Mouse (Mus musculus) forebrain, postnatal 0 days (tissue): ENCODE data around the gene Slc2a1. TPM values are rescaled to one million over a fixed set of nuclear protein-coding genes. Genes with fewer than 3 reads are reported as not detected.

Source experiments
- ATAC-seq: fragments of 200-750 bp; cut with Nextera tagmentation; 2 replicates; pipeline ENCODE4 v1.8.0; 2017; ENCODE audit warnings: mild to moderate bottlenecking, moderate library complexity
- DNase-seq: peaks from one replicate; pipeline ENCODE4 v3.0.0-alpha.2; 2015
- H3K27ac ChIP-seq: fragments of 300-500 bp; sonication (generic); 2 replicates; pipeline ENCODE4 v1.5.1; 2014; ENCODE audit warnings: low read depth, mild to moderate bottlenecking, antibody characterized with exemption, low read length, moderate library complexity, mixed read lengths
- H3K27me3 ChIP-seq: fragments of 300-500 bp; sonication (generic); 2 replicates; pipeline ENCODE4 v1.6.1; 2014; ENCODE audit warnings: mild to moderate bottlenecking, low read length, mixed read lengths; ENCODE audit not compliant: insufficient read depth
- H3K36me3 ChIP-seq: fragments of 300-500 bp; sonication (generic); 2 replicates; pipeline ENCODE4 v1.6.1; 2014; ENCODE audit warnings: mild to moderate bottlenecking, moderate library complexity; ENCODE audit not compliant: insufficient read depth
- H3K4me1 ChIP-seq: fragments of 300-500 bp; sonication (generic); 2 replicates; pipeline ENCODE4 v1.6.1; 2014; ENCODE audit warnings: antibody characterized with exemption; ENCODE audit not compliant: insufficient read depth
- H3K4me2 ChIP-seq: fragments of 300-500 bp; sonication (generic); 2 replicates; pipeline ENCODE4 v1.6.1; 2014; ENCODE audit warnings: low read depth, mild to moderate bottlenecking, moderate library complexity
- H3K4me3 ChIP-seq: fragments of 300-500 bp; sonication (generic); 2 replicates; pipeline ENCODE4 v1.5.1; 2014; ENCODE audit warnings: low read depth, low read length, mixed read lengths
- H3K9ac ChIP-seq: fragments of 300-500 bp; sonication (generic); 2 replicates; pipeline ENCODE4 v1.6.1; 2014; ENCODE audit warnings: mild to moderate bottlenecking
- H3K9me3 ChIP-seq: fragments of 300-500 bp; sonication (generic); 2 replicates; pipeline ENCODE4 v1.6.1; 2016; ENCODE audit warnings: low read length
- CTCF ChIP-seq: sonication (generic); IDR thresholded peaks from 2 replicates; pipeline ENCODE4 v1.5.1; 2016; ENCODE audit warnings: antibody characterized with exemption, control low read depth, low read depth
- WGBS: fragments of 180-500 bp; shearing (Covaris S2); extraction: QIAGEN DNeasy Blood & Tissue Kit; methylation state at CpG from one replicate; pipeline ENCODE4 v1.1.7; 2014; 5-methylcytosine and 5-hydroxymethylcytosine counted together
- microRNA counts: library from miRNA; unstranded; fragments of <30 nt; microRNA quantifications from one replicate; lab custom pipeline; 2015
- microRNA-seq, 2 experiments: library from miRNA; unstranded; fragments of <30 nt; microRNA quantifications; one replicate each; pipeline ENCODE4; 2016
- polyA plus RNA-seq: library from polyadenylated mRNA; unstranded; fragments of >200 nt; fragmentation: Nextera tagmentation; extraction: Ambion mirVana; gene quantifications from 2 replicates; pipeline ENCODE4 v1.2.1, GENCODE M21; 2015
- total RNA-seq: library from RNA; depleted of rRNA; stranded (reverse); fragments of >200 nt; gene quantifications from 2 replicates; pipeline ENCODE4 v1.2.3, GENCODE M21; 2014; rRNA removed

Slc2a1 gene
- total and polyA plus RNA-seq, 2 experiments from 2014 or later, result 41.4 to 64.8 TPM

- Histone ChIP-seq H3K27me3 (no peaks in the 10 kb centered on the region), H3K9ac (no peak overlapping the region), H3K9me3 (no peaks in the 10 kb centered on the region), H3K27ac (no peak overlapping the region), H3K4me1 (no peaks in the 10 kb centered on the region), H3K4me2 (no peak overlapping the region), H3K36me3 (no peaks in the 10 kb centered on the region), H3K4me3 (no peak overlapping the region)
- ATAC-seq (no peak), DNase-seq (no peak)
- WGBS, result 84% methylated on average over 4 of the region's 4 CpGs
- no peak for TF ChIP-seq CTCF
Measured at GRCm38 (mm10) chr4:119185771-119186170, 77.3 kb downstream of the Slc2a1 start.

MicroRNAs encoded within 50 kb of the gene (microRNA counts, 519-probe panel; counts per million panel counts)
- microRNA mmu-miR-1957 (lab: Ali Mortazavi, UCI), result not detected

Small RNA genes lying within 50 kb of the gene (microRNA-seq; reads per million reads assigned to microRNA genes)
- gene Mir1957a, result 0 reads per million in 2 experiments

Other genes with a start within 250 kb of the Slc2a1 start
- not detected in 2 replicates for gene Olfr1331, start 244.1 kb upstream of the Slc2a1 start, total RNA-seq
- gene Olfr1331, start 244.1 kb upstream of the Slc2a1 start, polyA plus RNA-seq, result not detected in 2 replicates
- not detected in 2 replicates for gene Olfr1330, start 220.1 kb upstream of the Slc2a1 start, total RNA-seq
- not detected in 2 replicates for gene Olfr1330, start 220.1 kb upstream of the Slc2a1 start, polyA plus RNA-seq
- gene Olfr1329, start 191.2 kb upstream of the Slc2a1 start, total RNA-seq, result not detected in 2 replicates
- gene Olfr1329, start 191.2 kb upstream of the Slc2a1 start, polyA plus RNA-seq, result not detected in 2 replicates
- gene Olfr1328, start 170.1 kb upstream of the Slc2a1 start, total RNA-seq, result not detected in 2 replicates
- not detected in 2 replicates for gene Olfr1328, start 170.1 kb upstream of the Slc2a1 start, polyA plus RNA-seq
- gene Lao1, start 147.1 kb upstream of the Slc2a1 start, total RNA-seq, result 0.15 TPM in 1 of 2 replicates, not detected in the other
- gene Lao1, start 147.1 kb upstream of the Slc2a1 start, polyA plus RNA-seq, result 0.15 and 0.21 TPM in 2 replicates
- 6.5 and 7.2 TPM in 2 replicates for gene Zfp691, start 65.5 kb downstream of the Slc2a1 start, total RNA-seq
- 1.2 and 2.2 TPM in 2 replicates for gene Zfp691, start 65.5 kb downstream of the Slc2a1 start, polyA plus RNA-seq
- gene Ermap, start 81.3 kb downstream of the Slc2a1 start, total RNA-seq, result 0.15 and 0.33 TPM in 2 replicates
- gene Ermap, start 81.3 kb downstream of the Slc2a1 start, polyA plus RNA-seq, result 0.24 and 0.36 TPM in 2 replicates
- gene Svbp, start 86.6 kb downstream of the Slc2a1 start, total RNA-seq, result 124 and 139 TPM in 2 replicates
- gene Svbp, start 86.6 kb downstream of the Slc2a1 start, polyA plus RNA-seq, result 227 and 298 TPM in 2 replicates
- 0.15 TPM in 1 of 2 replicates, not detected in the other for gene Tmem269, start 109.5 kb downstream of the Slc2a1 start, total RNA-seq
- 0.62 and 0.65 TPM in 2 replicates for gene Tmem269, start 109.5 kb downstream of the Slc2a1 start, polyA plus RNA-seq
- 17.6 and 23.2 TPM in 2 replicates for gene AU022252, start 124.0 kb downstream of the Slc2a1 start, total RNA-seq
- 22.7 and 23.4 TPM in 2 replicates for gene AU022252, start 124.0 kb downstream of the Slc2a1 start, polyA plus RNA-seq
- gene P3h1, start 124.2 kb downstream of the Slc2a1 start, total RNA-seq, result 12.8 and 13.8 TPM in 2 replicates
- gene P3h1, start 124.2 kb downstream of the Slc2a1 start, polyA plus RNA-seq, result 8.7 and 8.9 TPM in 2 replicates
- gene Cldn19, start 146.7 kb downstream of the Slc2a1 start, total RNA-seq, result 0.86 and 0.92 TPM in 2 replicates
- 0.59 and 1.7 TPM in 2 replicates for gene Cldn19, start 146.7 kb downstream of the Slc2a1 start, polyA plus RNA-seq
- gene Ybx1, start 185.9 kb downstream of the Slc2a1 start, total RNA-seq, result 829 and 985 TPM in 2 replicates
- 1,107 and 1,112 TPM in 2 replicates for gene Ybx1, start 185.9 kb downstream of the Slc2a1 start, polyA plus RNA-seq
- 41.7 and 41.9 TPM in 2 replicates for gene Ppih, start 211.8 kb downstream of the Slc2a1 start, total RNA-seq
- gene Ppih, start 211.8 kb downstream of the Slc2a1 start, polyA plus RNA-seq, result 60.0 and 71.0 TPM in 2 replicates